Mouse (Mus musculus) c-Kit-positive CD71-positive TER-119-negative erythroid progenitor cells, embryonic 14.5 days (primary cell): ENCODE measurements around the gene Ppp2r5c.

Experiments
- DNase-seq: peaks from one replicate; pipeline ENCODE4 v3.0.0-alpha.2; 2013; ENCODE audit warnings: low read depth

Ppp2r5c gene

DNA sequence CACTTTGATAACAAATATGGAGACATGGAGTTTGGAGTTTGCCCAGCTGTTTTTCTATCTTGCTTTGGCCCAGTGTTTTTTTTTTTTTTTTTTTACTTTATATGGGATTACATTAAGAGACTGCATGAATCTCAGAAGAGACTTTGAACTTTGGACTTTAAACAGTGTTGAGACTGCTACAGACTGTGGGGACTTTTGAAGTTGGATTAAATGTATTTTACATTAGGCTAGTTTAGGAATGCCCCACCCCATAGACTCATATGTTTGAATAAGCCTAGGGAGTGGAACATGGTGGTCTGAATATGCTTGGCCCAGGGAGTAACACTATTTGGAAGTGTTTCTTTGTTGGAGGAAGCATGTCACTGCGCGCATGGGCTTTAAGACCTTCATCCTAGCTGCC, 4.7 kb upstream of the Ppp2r5c start:
- DNase-seq = no peak

DNA sequence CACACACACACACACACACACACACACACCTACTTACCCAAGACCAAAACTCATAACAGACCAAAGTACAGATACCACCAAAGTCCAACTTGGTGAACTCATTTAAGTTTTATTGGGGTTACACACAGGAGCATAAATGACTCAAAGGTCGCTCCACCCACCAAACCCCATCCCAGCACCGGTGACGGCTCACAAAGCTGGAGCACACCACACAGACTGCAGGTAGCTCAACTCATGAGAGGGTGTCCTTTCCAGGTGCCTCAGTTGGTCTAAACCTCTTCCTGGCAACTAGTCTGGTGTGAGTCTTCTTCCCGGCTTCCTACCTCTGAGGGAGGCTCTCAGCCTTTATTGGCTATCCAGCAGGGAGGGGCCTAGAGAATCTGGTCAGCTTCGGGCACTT, 2.4 kb upstream of the Ppp2r5c start:
- no peak for DNase-seq

DNA sequence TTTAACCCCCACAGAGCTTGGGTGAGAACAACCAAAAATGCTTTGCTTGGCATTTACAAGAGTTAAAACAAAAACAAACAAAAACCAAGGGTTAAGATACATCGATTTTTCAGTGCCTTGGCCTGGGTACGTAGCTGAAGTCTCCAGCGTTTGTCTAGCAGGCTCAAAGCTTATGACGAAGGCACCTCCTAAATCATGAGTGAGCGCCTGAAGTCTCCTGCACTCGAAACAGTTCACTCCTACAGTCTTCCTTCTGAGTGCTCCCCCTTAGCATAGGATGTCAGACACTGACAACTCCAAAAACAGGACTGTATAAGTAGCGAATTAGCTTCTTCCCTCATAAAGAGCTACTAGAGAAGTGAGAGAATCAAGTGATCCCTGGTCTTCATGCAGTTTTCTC, 1.1 kb upstream of the Ppp2r5c start:
- DNase-seq = no peak

- peak; percentile 24 for DNase-seq
These were observed 386 bp downstream of the Ppp2r5c start for GRCm38 (mm10) chr12:110447306-110447705.

DNA sequence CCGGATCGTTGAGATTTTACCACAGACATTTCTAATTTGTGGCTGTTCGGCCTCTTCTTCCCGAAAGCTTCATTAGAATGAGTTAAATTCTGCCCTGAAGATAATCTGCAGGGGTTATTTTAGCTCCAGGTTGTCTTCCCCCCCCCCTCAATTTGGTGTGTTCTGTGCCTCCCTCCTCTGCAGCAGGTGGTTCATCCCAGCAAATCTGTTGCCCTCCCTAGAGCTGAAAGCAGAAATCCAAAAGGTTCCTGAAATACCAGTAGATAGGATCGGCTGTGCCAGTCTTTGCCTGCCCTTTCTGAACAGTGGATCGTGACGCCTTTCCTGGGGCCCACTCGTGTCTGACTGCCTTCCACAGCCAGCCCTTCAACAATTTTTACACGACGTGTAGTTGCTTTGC, 1.8 kb downstream of the Ppp2r5c start:
- DNase-seq = no peak

- DNase-seq = peak; percentile 74
These were observed 7.3 kb downstream of the Ppp2r5c start for GRCm38 (mm10) chr12:110454223-110454622.

GRCm38 (mm10) chr12:110456024-110456423, 9.1 kb downstream of the Ppp2r5c start:
- DNase-seq = no peak

DNA sequence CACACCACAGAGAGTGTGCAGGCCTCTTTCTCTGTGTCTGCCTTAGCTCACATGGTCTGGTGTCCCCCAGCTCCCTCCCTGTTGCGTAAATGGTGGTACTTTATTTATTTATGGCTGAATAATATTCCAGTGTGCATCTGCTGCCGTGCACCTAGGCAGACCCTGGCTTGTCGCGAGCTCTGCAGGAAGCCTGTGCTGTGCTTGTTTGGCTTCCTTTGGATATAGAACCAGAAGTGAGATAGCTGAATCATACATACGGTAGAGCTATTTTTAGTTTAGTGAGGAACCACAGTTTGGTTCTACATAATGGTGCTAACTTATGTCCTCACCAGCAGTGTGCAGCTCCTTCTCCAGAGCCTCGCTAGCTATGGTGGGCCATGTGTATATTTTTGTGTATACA, 11.7 kb downstream of the Ppp2r5c start:
- DNase-seq = no peak

DNA sequence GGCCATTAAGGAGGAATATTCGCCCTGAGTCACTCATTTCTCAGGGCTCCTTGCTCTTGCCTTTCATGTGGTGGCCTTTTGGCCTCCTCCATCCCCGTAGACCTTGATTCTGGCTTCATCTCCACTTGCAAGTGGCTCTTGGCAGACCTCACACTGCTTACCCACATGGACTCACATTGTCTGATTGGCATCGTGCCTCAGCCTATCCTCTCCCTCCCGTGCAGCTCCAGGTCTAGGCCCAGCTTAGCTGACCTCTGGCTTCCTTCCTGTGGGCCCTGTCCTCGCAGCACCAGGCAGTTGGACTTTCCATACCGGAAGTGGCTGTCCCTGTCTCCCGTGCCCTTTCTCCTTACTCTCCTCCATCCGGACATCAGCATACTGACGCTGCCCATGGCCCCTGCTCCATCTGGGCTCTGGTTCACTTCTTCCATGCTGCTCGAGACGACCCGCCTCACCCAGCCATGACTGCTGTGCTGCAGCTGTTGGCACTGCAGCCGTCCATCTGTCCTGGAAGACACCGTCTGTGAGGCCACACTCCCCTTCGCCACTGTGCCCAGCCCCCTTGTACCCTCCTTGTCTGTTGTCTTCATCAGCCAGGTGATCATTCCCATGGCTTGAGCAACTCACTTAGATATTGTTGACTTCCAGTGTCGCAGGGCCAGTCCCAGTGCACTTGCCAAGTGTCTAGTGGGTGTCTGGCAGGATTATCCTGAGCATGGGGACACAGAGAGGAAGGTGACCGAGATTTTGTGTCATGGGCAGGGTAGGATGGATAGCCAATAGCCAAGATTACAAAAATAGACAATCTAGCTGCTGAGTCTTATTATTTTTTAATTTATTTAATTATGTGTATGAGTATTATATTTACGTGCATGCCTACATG, 13.7 kb downstream of the Ppp2r5c start:
- DNase-seq = no peak

GRCm38 (mm10) chr12:110463711-110464110, 16.8 kb downstream of the Ppp2r5c start:
- no peak for DNase-seq

GRCm38 (mm10) chr12:110471426-110471825, 24.5 kb downstream of the Ppp2r5c start:
- no peak for DNase-seq

GRCm38 (mm10) chr12:110472247-110472646, 25.3 kb downstream of the Ppp2r5c start:
- DNase-seq = no peak

DNA sequence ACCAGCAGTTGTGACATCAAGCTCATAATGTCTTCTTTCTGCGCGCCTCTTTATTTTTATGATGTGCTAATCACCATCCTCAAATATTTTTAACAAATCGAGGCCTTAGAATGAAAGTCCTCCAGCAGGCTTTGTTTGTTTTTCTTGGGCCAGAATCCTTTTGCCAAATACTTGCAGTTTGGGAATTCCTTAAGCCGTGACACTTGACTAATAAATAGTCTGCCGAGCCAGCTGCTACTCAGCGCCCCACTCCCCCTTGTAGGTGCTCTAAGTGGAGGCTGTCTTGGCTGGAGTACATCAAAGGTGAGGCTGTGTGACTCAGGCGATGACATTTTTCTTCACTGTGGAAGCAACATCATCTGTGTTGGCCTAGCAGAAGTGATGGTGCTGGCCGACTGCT, 27.6 kb downstream of the Ppp2r5c start:
- no peak for DNase-seq

DNA sequence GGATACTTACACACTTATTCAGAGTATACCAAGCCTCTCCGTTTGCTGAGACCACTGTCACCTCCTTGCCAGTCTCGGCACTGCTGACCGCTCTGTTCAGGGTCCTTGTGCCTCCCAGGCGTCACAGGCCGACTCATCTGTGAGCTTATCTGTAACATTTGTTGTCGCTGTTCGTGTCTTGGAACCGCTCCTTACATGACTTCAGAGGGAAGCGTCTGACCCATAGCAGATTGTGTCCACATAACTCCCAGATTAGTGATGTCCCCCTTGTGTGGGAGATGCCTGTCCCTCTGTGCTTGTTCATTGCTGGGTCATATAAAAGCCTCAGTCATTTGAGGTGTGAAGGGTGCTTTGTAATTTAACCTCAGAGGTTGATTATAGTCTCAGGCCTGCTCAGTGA, 29.6 kb downstream of the Ppp2r5c start:
- no peak for DNase-seq

- DNase-seq = no peak
These were observed 31.0 kb downstream of the Ppp2r5c start for GRCm38 (mm10) chr12:110477906-110478305.

DNA sequence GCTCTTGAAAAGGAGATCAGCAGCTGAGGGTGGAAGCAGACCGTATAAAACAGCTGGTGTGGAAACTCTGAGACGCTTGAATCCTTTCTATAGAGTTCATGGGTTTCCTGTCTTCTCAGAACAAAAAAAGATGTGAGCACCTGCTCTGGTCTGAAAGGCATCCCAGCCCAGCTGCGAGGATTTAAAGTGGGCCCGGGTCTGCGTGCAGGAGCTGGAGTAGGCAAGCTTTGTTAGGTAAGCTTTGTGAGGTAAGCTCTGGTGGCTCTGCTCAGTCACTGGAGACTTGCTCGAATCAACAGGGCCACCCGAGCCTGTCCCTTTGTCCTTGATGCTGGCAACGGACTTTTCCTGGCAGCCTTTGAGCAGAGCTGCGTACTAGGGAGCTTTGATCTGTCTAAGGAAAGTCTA, 31.7 kb downstream of the Ppp2r5c start:
- DNase-seq = no peak

- DNase-seq = no peak
These were observed 32.3 kb downstream of the Ppp2r5c start for GRCm38 (mm10) chr12:110479268-110479667.

DNA sequence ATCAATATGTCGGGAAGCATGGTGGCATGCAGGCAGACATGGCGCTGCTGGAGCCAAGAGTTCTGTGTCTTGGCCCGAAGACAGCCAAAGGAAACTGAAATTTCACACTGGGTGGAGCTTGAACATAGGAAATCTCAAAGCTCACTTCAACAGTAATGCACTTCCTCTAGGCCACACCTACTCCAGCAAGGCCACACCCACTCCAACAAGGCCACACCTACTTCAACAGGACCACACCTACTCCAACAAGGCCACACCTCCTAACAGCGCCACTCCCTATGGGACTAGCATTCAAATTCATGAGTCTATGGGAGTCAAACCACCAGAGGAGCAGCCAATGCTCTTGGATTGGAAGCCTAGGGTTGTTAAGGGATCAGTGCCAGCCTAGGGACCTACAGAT, 33.8 kb downstream of the Ppp2r5c start:
- no peak for DNase-seq

DNA sequence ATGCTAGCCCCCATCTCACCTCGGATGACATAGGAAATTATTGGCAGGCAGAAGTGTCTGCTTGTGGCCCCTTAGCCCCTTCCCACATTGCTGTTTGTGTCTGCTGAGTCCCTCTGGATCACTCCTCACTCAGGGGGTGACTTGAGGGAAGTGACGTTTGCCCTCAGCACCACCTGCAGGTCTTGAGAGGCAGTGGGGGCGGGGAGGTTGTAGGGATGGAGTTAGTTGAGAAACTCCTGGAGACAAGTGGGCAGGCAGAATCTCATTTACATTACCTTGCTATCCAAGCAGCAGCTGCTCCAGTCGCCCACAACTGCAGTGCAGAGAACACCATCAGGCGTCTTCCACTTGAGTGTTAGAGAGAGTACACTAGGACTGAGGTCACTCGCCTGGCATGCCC, 36.8 kb downstream of the Ppp2r5c start:
- DNase-seq = no peak

- peak; percentile 66 for DNase-seq
These were observed 38.1 kb downstream of the Ppp2r5c start for GRCm38 (mm10) chr12:110484824-110485584.

GRCm38 (mm10) chr12:110485585-110486331, 38.8 kb downstream of the Ppp2r5c start:
- DNase-seq = peak; percentile 86

- DNase-seq = no peak
These were observed 39.9 kb downstream of the Ppp2r5c start for GRCm38 (mm10) chr12:110486852-110487251.

- no peak for DNase-seq
These were observed 41.1 kb downstream of the Ppp2r5c start for GRCm38 (mm10) chr12:110488031-110488430.
